Mouse (Mus musculus): ENCODE results near the gene Tbc1d17.

GRCm38 (mm10) chr7:44814952-44815553 lies 33.8 kb downstream of the Tbc1d17 start:
- TF ChIP-seq CTCF (IDR thresholded peaks at IDR 0.05; ENCODE audit: low read depth), result no peak
- TF ChIP-seq EP300 (IDR thresholded peaks at IDR 0.05; ENCODE audit: low read depth), result no peak
